19 mouse cellular contexts compared by ENCODE assay signal in genomic region chr2:54983839-54984238, GRCm38 (mm10).
"Had no signal": no experiment of that assay in that cellular context is flagged by ENCODE, and none has a peak within 500 bp of the region (broad histone marks: within the 10 kb centered on the region; RNA-seq: fewer than 3 reads in every experiment).

No protein-coding gene starts in this region.

- H3K27ac ChIP-seq: limb, embryonic 12.5 days; limb, embryonic 15.5 days; liver, embryonic 14.5 days; macrophage; neural tube, embryonic 13.5 days; stomach, embryonic 15.5 days had no signal

- H3K27me3 ChIP-seq: limb, embryonic 12.5 days; limb, embryonic 15.5 days; neural tube, embryonic 13.5 days; stomach, embryonic 15.5 days had no signal

- H3K4me1 ChIP-seq: limb, embryonic 12.5 days; limb, embryonic 15.5 days; neural tube, embryonic 13.5 days; stomach, embryonic 15.5 days had no signal

- DNase-seq: kidney, adult 9 months; kidney, postnatal 14 days; kidney, postnatal 4 days; left cerebral cortex, postnatal 4 days; liver, postnatal 0 days; lung, embryonic 14.5 days; retina, postnatal 1 day; right cerebral cortex, postnatal 25 days; spleen, adult 18-20 months; thymus, postnatal 25 days had no signal

- H3K9ac ChIP-seq: limb, embryonic 12.5 days; limb, embryonic 15.5 days; liver, embryonic 14.5 days; liver, postnatal 0 days; lung, embryonic 14.5 days; neural tube, embryonic 13.5 days; stomach, embryonic 15.5 days had no signal

- ATAC-seq: liver, postnatal 0 days; lung, postnatal 0 days had no signal

- H3K36me3 ChIP-seq: limb, embryonic 12.5 days; limb, embryonic 15.5 days; neural tube, embryonic 13.5 days; stomach, embryonic 15.5 days had no signal

- H3K4me3 ChIP-seq: limb, embryonic 12.5 days; limb, embryonic 15.5 days; myocyte; neural tube, embryonic 13.5 days; stomach, embryonic 15.5 days had no signal

- H3K4me2 ChIP-seq: limb, embryonic 12.5 days; limb, embryonic 15.5 days; liver, embryonic 11.5 days; lung, embryonic 14.5 days; neural tube, embryonic 13.5 days; stomach, embryonic 15.5 days had no signal

- H3K9me3 ChIP-seq: limb, embryonic 12.5 days; limb, embryonic 15.5 days; neural tube, embryonic 13.5 days; stomach, embryonic 15.5 days had no signal
